Mouse (Mus musculus): ENCODE results near the gene Ddi2. TPM values are rescaled to one million over a fixed set of nuclear protein-coding genes. Genes with fewer than 3 reads are reported as not detected.

Gene Ddi2
- polyA plus RNA-seq, 1 experiment, result 74.4 TPM

DNA sequence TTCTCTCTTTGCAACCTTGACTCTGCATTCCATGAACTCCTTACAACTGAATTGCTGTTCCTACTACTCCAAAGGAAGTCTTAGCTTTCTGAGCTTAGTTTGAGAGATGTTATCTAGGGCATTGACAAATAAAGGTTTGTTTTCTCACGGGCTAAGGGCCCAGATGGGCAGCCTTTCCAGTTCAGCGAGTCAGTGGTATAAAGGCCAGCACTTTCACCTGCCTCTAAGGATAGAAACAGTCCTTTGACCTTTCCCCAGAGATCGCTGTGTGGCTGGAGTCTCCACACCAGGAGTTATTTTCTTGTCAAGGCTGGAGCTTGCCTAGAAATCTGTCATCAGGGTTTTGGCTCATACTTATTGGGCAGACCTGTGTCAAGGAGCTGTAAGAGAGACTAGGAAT lies 2.5 kb upstream of the Ddi2 start:
- H3K27ac ChIP-seq (ENCODE audit: insufficient read depth, low read depth, low read length), result no peak overlapping the region
- TF ChIP-seq POLR2A (IDR thresholded peaks at IDR 0.05; ENCODE audit: borderline replicate concordance, low read depth, low read length) (no peak), CTCF (IDR thresholded peaks at IDR 0.05; ENCODE audit: low read depth, low read length) (no peak)
- peaks cover 26% of the 10 kb centered on the region for H3K4me1 ChIP-seq (ENCODE audit: control insufficient read depth, insufficient read depth, low read length)
- no peak overlapping the region for H3K4me3 ChIP-seq (ENCODE audit: insufficient read depth, low read length)

GRCm38 (mm10) chr4:141725277-141725676 lies 2.1 kb upstream of the Ddi2 start:
- TF ChIP-seq POLR2A (IDR thresholded peaks at IDR 0.05; ENCODE audit: borderline replicate concordance, low read depth, low read length) (no peak), CTCF (IDR thresholded peaks at IDR 0.05; ENCODE audit: low read depth, low read length) (no peak)
- H3K4me1 ChIP-seq (ENCODE audit: control insufficient read depth, insufficient read depth, low read length), result peaks cover 30% of the 10 kb centered on the region
- H3K27ac ChIP-seq (ENCODE audit: insufficient read depth, low read depth, low read length), result peak overlapping the region; percentile 63
- no peak overlapping the region for H3K4me3 ChIP-seq (ENCODE audit: insufficient read depth, low read length)

GRCm38 (mm10) chr4:141724594-141724993 lies 1.4 kb upstream of the Ddi2 start:
- Histone ChIP-seq H3K4me3 (ENCODE audit: insufficient read depth, low read length) (peak overlapping the region; percentile 49), H3K4me1 (ENCODE audit: control insufficient read depth, insufficient read depth, low read length) (peaks cover 36% of the 10 kb centered on the region), H3K27ac (ENCODE audit: insufficient read depth, low read depth, low read length) (peak overlapping the region; percentile 63)
- TF ChIP-seq POLR2A (IDR thresholded peaks at IDR 0.05; ENCODE audit: borderline replicate concordance, low read depth, low read length), result no peak
- TF ChIP-seq CTCF (IDR thresholded peaks at IDR 0.05; ENCODE audit: low read depth, low read length), result no peak

DNA sequence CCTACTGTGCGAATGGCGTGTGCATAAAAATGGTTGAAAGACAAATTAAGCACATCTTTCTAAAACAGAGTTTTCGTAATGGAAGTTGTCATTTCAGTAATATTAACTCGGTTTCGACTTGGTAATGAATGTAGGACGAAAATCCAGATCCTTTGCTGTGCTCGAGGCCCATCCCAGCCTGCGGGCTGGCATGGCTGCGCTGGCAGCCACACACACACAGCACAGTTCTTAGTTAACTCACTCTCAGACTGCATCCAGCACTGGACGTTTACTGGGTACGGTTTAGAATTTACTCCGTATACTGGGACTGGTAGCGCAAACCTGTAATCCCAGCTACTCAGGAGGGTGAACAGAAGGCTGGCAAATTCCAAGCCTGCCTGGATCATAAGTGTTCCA lies 452 bp upstream of the Ddi2 start:
- peak overlapping the region; percentile 83 for H3K4me3 ChIP-seq (ENCODE audit: insufficient read depth, low read length)
- H3K27ac ChIP-seq (ENCODE audit: insufficient read depth, low read depth, low read length), result peak overlapping the region; percentile 63
- H3K4me1 ChIP-seq (ENCODE audit: control insufficient read depth, insufficient read depth, low read length), result peaks cover 42% of the 10 kb centered on the region
- no peak for TF ChIP-seq POLR2A (IDR thresholded peaks at IDR 0.05; ENCODE audit: borderline replicate concordance, low read depth, low read length)
- TF ChIP-seq CTCF (IDR thresholded peaks at IDR 0.05; ENCODE audit: low read depth, low read length), result 0 out of 2 replicates have a peak, but pooled peaks have one; percentile 26

DNA sequence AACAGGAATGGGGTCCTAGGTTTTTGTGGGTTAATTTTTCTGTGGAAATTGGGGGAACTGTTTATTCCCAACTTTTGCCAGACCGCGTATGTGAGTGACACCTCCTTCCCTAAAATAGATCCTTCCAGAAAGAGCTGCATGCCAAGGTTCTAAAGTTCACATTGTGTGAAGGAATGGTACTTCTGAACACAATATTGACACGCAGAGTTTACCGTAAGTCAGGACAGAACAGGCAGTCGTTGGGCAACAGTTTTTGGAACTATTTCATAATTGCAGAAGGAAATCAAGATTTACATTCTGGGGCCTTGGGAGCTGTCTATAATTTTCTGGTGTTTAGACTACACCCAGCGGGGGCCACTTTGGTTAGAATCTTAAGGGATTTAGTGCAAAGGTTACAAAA lies 1.3 kb downstream of the Ddi2 start:
- TF ChIP-seq POLR2A (IDR thresholded peaks at IDR 0.05; ENCODE audit: borderline replicate concordance, low read depth, low read length), result no peak
- TF ChIP-seq CTCF (IDR thresholded peaks at IDR 0.05; ENCODE audit: low read depth, low read length), result no peak
- Histone ChIP-seq H3K27ac (ENCODE audit: insufficient read depth, low read depth, low read length) (peak overlapping the region; percentile 85), H3K4me1 (ENCODE audit: control insufficient read depth, insufficient read depth, low read length) (peaks cover 49% of the 10 kb centered on the region), H3K4me3 (ENCODE audit: insufficient read depth, low read length) (peak overlapping the region; percentile 83)

GRCm38 (mm10) chr4:141720761-141721523 lies 2.3 kb downstream of the Ddi2 start:
- H3K27ac ChIP-seq (ENCODE audit: insufficient read depth, low read depth, low read length), result peak overlapping the region; percentile 85
- peak overlapping the region; percentile 83 for H3K4me3 ChIP-seq (ENCODE audit: insufficient read depth, low read length)
- H3K4me1 ChIP-seq (ENCODE audit: control insufficient read depth, insufficient read depth, low read length), result peaks cover 58% of the 10 kb centered on the region
- TF ChIP-seq POLR2A (IDR thresholded peaks at IDR 0.05; ENCODE audit: borderline replicate concordance, low read depth, low read length), result no peak
- no peak for TF ChIP-seq CTCF (IDR thresholded peaks at IDR 0.05; ENCODE audit: low read depth, low read length)

DNA sequence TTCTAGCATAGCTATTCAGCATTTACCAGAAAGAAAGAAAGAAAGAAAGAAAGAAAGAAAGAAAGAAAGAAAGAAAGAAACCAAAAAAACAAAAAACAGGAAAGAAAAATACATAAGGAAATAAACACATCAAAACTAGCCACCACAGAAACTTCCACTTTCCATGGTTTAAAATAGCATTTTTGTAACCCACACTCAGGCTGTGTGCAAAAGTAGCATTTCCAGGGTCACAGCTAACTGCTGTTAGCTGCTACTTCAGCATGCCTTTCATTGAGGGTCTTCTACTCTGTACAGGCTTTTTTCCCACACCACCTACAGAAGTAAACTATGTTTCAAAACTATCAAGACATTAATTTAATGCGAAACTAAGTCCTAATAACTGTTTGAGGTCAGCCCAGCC lies 3.9 kb downstream of the Ddi2 start:
- Histone ChIP-seq H3K4me3 (ENCODE audit: insufficient read depth, low read length) (peak overlapping the region; percentile 10; the same call in 1 of the 2 replicates), H3K4me1 (ENCODE audit: control insufficient read depth, insufficient read depth, low read length) (peaks cover 63% of the 10 kb centered on the region), H3K27ac (ENCODE audit: insufficient read depth, low read depth, low read length) (peak overlapping the region; percentile 85)
- TF ChIP-seq CTCF (IDR thresholded peaks at IDR 0.05; ENCODE audit: low read depth, low read length), result no peak
- TF ChIP-seq POLR2A (IDR thresholded peaks at IDR 0.05; ENCODE audit: borderline replicate concordance, low read depth, low read length), result no peak

DNA sequence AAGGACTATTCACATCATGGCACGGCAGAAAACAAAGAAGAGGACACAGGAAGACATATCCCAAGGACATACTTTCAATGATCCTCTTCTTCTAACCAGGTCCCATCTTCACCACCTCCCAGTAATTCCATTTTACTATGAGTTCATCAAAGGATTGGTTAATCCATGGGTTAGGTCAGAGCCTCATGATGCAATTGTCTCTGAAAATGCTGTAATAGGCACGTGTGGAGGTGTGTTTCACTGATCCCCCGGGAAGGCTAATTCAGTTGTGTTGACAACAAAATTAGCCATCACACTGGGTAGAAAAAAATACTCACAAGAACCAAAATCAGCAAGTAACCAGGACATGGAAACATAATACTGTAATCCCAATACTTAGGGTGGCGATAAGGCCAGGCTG lies 5.6 kb downstream of the Ddi2 start:
- Histone ChIP-seq H3K4me3 (ENCODE audit: insufficient read depth, low read length) (no peak overlapping the region), H3K4me1 (ENCODE audit: control insufficient read depth, insufficient read depth, low read length) (peaks cover 71% of the 10 kb centered on the region), H3K27ac (ENCODE audit: insufficient read depth, low read depth, low read length) (no peak overlapping the region)
- no peak for TF ChIP-seq CTCF (IDR thresholded peaks at IDR 0.05; ENCODE audit: low read depth, low read length)
- TF ChIP-seq POLR2A (IDR thresholded peaks at IDR 0.05; ENCODE audit: borderline replicate concordance, low read depth, low read length), result no peak

DNA sequence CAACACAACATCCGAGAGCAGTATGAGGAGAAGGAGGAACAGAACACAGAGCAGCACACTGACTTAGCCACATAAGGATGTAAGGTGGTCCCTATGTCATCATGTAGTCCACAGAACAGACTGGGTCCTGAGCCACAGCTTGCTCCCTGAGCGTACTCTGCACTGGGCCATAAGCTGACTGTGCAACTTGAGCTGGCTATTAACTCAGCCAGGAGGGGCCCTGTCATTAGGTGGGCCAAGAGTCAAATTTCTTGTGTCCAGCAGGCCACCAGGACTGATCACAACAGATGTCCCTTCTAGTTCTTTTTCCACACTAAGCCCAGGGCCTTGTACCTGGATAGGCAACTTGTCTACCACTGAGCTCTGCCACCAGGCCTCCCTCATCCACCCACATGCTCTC lies 8.2 kb downstream of the Ddi2 start:
- Histone ChIP-seq H3K27ac (ENCODE audit: insufficient read depth, low read depth, low read length) (no peak overlapping the region), H3K4me1 (ENCODE audit: control insufficient read depth, insufficient read depth, low read length) (peaks cover 66% of the 10 kb centered on the region), H3K4me3 (ENCODE audit: insufficient read depth, low read length) (no peak overlapping the region)
- TF ChIP-seq POLR2A (IDR thresholded peaks at IDR 0.05; ENCODE audit: borderline replicate concordance, low read depth, low read length) (no peak), CTCF (IDR thresholded peaks at IDR 0.05; ENCODE audit: low read depth, low read length) (no peak)

DNA sequence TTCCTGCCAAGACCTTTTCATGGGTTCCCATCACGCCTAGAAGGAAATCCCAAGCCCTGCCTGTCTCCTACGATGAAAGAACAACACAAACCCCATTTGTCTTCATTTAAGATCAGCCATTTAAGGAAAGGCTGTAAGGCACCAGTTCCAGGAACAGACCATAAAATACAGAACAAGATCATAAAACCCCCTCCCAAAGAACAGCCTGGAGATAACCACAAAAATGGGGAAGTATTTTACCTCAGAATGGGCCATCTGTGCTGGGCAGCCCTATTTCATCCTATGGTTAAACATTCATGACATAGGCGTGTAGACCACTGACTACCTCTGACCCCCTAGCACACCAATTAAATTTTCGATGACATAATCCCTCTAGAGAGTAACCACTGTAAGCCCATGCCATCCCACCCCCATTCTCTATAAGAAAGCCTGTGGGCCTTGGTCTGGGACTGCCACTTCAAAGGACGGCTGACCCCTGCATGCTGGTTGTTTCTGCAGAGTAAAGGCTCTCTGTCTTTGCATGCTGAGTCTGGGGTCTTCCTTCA lies 9.5 kb downstream of the Ddi2 start:
- Histone ChIP-seq H3K4me1 (ENCODE audit: control insufficient read depth, insufficient read depth, low read length) (peaks cover 59% of the 10 kb centered on the region), H3K4me3 (ENCODE audit: insufficient read depth, low read length) (no peak overlapping the region), H3K27ac (ENCODE audit: insufficient read depth, low read depth, low read length) (peak overlapping the region; percentile 13; the same call in 1 of the 2 replicates)
- TF ChIP-seq CTCF (IDR thresholded peaks at IDR 0.05; ENCODE audit: low read depth, low read length) (no peak), POLR2A (IDR thresholded peaks at IDR 0.05; ENCODE audit: borderline replicate concordance, low read depth, low read length) (no peak)

Measured in bone marrow macrophage, adult 2 months (primary cell).